15 mouse cellular contexts compared by ENCODE assay signal in genomic region chr7:121047624-121048023, GRCm38 (mm10). TPM values are rescaled to one million over a fixed set of nuclear protein-coding genes. Genes with fewer than 3 reads are reported as not detected.
"Had no signal": no experiment of that assay in that cellular context is flagged by ENCODE, and none has a peak within 500 bp of the region (broad histone marks: within the 10 kb centered on the region; RNA-seq: fewer than 3 reads in every experiment).

No protein-coding gene starts in this region.

- ATAC-seq: midbrain, embryonic 13.5 days; midbrain, embryonic 15.5 days had no signal

- DNase-seq: lung, adult 18-20 months; lung, embryonic 14.5 days; lung, postnatal 10 days; lung, postnatal 36 days; retina, postnatal 1 day; right cerebral cortex, adult 18-20 months; right cerebral cortex, postnatal 25 days; right cerebral cortex, postnatal 4 days; spleen, adult 18-20 months; thymus, adult 18-20 months; thymus, postnatal 14 days; thymus, postnatal 36 days had no signal

RNA-seq across cellular contexts. Expression of gene Otoa, which starts 33.8 kb away (rescaled TPM):
- total RNA-seq: midbrain, postnatal 0 days had no signal
